Mouse (Mus musculus): ENCODE data around the gene Phf20.

Gene Phf20

DNA sequence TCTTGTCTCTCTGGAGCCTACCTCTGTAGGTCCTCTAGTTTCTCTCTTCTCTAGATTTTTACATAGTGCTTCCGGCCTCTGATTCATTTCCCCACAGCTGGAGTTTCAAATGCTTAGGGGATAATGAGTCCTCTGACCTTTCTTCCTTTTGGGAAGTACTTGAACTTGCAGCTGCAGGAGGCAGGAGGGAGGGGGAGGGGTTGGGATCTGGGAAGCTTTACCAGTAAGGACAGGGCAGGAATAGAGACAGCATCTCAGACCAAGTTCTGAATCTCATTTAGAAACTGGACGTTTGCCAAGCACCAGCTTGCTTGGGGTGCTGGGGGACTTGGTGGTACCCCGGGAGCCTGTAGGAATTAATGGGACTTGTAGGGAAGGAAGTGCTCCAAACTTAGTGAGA is 3.7 kb downstream of the Phf20 start:
- no peak for DNase-seq (ENCODE audit: low read depth, low spot score)

DNA sequence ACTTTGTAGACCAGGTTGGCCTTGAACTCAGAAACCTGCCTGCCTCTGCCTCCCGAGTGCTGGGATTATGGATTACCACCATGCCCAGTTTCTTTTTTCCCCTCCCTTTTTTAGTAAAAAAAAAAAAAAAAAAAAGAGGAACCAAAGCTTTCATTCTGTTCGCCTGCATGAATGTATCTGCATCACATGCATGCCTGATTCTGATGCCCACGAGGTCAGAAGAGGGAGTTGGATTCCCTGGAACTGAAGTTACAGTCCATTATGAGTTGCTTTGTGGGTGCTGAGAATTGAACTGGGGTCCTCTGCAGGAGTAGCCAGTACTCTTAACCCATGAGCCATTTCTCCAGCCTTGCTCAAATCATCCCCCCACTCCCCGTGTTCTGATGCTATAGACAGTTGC is 5.2 kb downstream of the Phf20 start:
- DNase-seq (ENCODE audit: low read depth, low spot score) = no peak

DNA sequence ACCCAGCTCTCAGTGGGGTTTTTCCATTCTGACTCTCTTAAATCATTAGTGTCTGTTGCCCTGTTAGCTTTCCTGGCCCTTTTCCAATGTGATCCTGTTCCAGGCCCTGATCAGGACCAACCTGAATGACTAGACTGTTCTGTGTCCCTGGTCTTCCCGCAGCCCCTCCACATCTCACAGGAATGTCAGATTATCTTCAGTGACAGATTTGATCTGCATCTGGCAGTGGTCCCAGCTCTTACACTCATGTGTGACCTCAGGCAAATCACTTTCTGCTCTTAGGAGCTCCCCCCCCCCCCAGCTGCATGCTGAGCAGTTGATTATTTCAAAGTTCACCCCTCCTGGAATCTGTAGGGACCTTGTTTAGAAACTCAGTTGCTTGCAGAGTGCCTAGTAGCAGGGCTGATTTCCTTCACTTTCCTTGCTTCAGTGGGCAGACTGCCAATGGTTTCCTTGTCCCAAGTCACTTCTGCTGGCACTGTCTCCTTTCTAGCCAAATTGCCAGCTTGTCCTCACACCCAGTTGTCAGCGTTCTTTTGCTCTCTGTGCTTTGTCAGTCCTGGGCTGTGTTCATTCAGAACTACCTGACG is 6.7 kb downstream of the Phf20 start:
- no peak for DNase-seq (ENCODE audit: low read depth, low spot score)

GRCm38 (mm10) chr2:156203917-156204316 is 7.7 kb downstream of the Phf20 start:
- no peak for DNase-seq (ENCODE audit: low read depth, low spot score)

DNA sequence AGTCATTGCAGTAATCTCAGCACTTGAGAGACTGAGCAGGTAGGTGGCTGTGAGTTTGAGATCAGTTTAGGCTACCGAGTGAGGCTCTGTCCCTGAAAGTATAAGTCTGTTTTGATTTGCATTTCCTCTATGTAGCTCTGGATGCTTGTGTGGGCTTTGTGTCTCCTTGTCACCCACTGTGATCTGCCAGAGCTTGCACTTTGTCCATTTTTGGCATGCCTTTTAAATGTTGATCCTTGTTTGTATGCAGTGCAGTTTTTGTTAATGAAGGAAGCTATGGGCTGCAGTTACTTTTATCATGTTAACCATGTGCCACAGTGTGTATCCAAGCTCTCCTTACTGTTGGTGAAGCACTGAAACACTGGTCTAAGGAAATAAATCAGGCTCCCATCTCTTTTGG is 21.5 kb downstream of the Phf20 start:
- DNase-seq (ENCODE audit: low read depth, low spot score) = no peak

DNA sequence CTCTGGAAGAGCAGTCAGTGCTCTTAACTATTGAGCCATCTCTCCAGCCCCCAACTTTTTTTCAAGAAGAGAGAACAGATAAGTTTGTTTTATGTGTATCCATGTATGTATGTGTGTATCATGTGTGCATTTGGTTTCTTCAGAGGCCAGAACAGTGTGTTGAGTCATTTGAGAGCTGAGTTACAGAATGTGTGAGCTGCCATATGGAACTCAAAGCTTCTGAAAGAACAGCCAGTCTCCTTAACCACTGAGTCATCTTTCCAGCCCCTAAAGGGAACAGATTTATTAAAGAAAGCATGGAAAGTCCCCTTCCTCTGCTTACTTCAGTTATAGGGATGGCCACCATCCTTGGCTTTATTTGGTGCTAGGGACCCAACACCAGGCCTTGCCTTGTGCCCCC is 25.8 kb downstream of the Phf20 start:
- no peak for DNase-seq (ENCODE audit: low read depth, low spot score)

GRCm38 (mm10) chr2:156224043-156224442 is 27.8 kb downstream of the Phf20 start:
- no peak for DNase-seq (ENCODE audit: low read depth, low spot score)

DNA sequence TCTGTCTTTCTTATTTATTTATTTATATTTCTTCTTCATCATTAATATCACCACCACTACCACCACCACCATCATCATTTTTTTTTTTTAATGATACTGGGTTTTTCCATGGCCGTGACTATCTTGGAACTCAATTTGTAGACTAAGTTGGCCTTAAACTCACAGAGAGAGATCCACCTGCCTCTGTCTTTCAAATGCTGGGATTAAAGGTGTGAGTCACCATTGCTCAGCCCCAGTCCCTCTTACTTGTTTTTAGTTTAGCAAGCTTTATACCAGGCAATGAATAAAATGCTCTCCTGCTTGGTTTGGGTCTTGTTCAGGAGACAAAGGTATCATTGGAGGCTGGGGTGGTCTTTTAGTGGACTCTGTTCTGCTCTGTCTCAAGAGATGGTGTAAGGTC is 31.4 kb downstream of the Phf20 start:
- DNase-seq (ENCODE audit: low read depth, low spot score) = no peak

- DNase-seq (ENCODE audit: low read depth, low spot score) = no peak
These were observed 32.9 kb downstream of the Phf20 start for GRCm38 (mm10) chr2:156229171-156229570.

- no peak for DNase-seq (ENCODE audit: low read depth, low spot score)
These were observed 35.1 kb downstream of the Phf20 start for GRCm38 (mm10) chr2:156231340-156231739.

- DNase-seq (ENCODE audit: low read depth, low spot score) = no peak
These were observed 37.1 kb downstream of the Phf20 start for GRCm38 (mm10) chr2:156233275-156233948.

DNA sequence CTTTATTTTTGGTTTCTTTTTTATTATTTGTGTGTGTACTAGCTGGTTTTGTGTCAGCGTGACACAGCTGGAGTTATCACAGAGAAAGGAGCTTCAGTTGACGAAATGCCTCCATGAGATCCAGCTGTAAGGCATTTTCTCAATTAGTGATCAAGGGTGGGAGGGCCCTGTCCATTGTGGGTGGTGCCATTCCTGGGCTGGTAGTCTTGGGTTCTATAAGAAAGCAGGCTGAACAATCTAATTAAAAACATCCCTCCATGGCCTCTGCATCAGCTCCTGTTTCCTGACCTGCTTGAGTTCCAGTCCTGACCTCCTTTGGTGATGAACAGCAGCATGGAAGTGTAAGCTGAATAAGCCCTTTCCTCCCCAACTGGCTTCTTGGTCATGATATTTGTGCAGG is 37.8 kb downstream of the Phf20 start:
- peak; percentile 39 for DNase-seq (ENCODE audit: low read depth, low spot score)

GRCm38 (mm10) chr2:156235847-156236246 is 39.6 kb downstream of the Phf20 start:
- no peak for DNase-seq (ENCODE audit: low read depth, low spot score)

GRCm38 (mm10) chr2:156241662-156242061 is 45.4 kb downstream of the Phf20 start:
- no peak for DNase-seq (ENCODE audit: low read depth, low spot score)

DNA sequence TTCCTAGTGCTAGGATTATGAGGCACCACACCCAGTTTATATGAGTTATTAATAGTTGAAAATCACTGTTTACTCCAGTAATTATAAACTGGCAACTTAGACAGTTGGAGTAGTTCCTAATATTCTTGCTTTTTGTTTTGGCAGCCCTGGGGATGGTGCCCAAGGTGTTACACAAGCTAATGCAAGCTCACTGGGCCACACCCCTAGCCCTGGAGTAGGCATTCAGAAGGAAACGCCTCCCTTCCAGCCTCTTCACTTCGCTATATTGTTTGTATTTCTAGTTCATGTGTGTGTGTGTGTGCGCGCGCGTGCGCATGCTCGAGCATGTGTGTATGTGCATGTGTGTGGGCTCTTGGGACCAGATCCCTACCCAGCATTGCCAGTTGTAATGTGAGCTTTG is 46.7 kb downstream of the Phf20 start:
- DNase-seq (ENCODE audit: low read depth, low spot score) = no peak

DNA sequence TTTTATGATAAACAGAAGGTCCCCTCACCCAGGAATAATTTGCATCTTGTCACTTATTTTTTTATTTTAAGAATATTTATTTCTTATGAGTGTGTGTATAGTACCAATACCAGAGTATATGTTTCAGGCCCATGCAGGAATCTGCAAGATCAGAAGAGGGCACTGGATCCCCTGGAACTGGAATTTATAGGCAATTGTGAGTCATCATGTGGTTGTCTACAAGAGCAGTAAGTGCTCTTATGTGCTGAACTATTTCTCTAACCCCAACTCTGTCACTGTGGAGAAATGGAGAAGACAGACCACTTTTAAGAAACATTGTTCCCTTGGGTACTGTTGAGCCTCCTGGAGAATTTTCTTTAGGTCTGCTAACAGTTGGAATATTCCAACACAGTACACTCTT is 51.3 kb downstream of the Phf20 start:
- no peak for DNase-seq (ENCODE audit: low read depth, low spot score)

DNA sequence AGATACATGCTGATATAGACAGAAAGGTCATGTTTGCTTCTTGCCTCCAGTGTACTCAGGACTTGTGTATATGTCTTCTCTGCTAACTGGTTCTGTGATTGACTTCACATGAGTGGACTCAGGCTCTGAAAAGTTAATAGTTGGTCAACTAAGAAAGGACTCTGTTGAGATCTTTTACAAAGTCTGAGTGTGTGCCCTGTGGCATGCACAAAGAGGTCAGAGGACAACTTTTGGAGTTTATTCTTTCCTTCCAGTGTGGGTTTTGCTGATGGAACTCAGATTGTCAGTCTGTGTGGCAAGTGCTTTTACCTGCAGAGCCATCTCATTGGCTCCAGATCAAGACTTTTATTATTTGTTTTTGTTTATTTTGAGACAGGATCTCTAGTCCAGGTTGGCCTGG is 54.5 kb downstream of the Phf20 start:
- no peak for DNase-seq (ENCODE audit: low read depth, low spot score)

DNA sequence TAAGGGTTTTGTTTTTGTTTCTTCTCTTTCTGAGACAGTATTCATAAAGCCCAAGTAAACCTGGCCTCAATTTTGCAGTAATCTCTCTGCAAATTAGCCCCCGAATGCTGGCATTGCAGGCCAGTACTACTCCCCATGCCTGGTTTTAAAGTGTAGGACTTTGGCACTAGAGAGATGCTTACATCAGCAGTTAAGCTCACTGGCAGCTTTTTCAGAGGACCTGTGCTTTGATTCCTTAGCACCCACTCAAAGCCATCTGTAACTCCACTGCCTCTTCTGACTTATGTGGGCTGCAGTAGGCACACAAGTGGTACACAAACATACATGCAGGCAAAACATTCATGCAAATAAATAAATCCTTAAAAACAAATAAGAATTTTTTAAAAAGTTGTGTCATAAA is 55.0 kb downstream of the Phf20 start:
- DNase-seq (ENCODE audit: low read depth, low spot score) = no peak

GRCm38 (mm10) chr2:156257051-156257450 is 60.8 kb downstream of the Phf20 start:
- no peak for DNase-seq (ENCODE audit: low read depth, low spot score)

GRCm38 (mm10) chr2:156257922-156258761 is 61.9 kb downstream of the Phf20 start:
- DNase-seq (ENCODE audit: low read depth, low spot score) = no peak

DNA sequence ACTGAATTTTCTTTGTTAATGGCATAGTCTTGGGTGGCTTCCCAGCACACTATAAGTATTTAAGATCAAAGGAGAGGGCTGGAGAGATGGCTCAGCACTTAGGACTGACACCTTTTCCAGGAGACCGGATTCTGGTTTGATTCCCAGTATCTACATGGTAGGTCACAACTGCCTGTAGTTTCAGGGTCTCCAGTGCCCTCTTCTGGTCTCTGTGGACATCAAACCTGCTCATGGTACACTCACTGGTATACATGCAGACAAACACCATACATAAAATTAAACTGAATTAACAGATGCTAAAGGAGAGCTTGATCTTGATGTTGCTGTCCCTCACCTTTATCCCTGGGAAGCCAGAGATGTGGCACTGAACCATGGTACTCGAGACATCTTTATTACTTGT is 64.7 kb downstream of the Phf20 start:
- no peak for DNase-seq (ENCODE audit: low read depth, low spot score)

DNA sequence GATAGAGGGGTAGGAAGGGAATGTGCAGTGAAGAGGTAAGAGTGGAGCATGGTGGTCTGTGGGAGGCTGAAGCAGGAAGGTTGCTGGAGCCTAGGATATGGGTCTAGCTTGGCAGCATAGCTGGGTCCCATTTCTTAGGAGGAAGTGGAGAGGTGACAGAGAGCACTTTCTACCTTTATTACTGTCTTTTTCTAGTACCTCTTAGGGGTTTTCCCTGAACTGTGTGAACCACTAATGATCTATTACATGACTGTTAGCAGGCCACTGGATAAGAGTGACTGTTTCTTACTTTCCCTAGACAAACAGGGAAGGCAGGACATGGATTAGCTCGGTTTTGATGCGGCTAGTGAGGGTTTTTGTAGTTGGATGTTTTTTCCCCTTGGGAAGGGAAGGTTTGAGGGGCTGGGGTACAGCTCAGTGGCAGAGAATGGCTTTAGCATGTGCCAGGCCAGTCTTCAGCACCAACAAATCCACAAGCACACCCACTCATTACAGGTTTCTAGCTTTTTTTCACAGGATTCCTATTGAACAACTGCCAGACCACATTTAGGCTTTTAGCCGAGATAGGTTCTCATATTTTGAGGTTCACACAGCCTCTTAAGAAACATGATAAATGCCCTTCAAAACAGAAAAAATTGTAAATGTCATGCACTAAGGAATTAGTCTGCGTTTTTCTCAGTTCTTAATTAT is 67.1 kb downstream of the Phf20 start:
- no peak for DNase-seq (ENCODE audit: low read depth, low spot score)

Data from forelimb bud, embryonic 11.5 days (tissue).